Mouse (Mus musculus): ENCODE measurements around the gene Vps4a. TPM values are rescaled to one million over a fixed set of nuclear protein-coding genes. Genes with fewer than 3 reads are reported as not detected.

Vps4a gene
- 51.6 and 55.6 TPM in 2 replicates for polyA plus RNA-seq (2015; fragmentation: Nextera tagmentation; extraction: Ambion mirVana)

DNA sequence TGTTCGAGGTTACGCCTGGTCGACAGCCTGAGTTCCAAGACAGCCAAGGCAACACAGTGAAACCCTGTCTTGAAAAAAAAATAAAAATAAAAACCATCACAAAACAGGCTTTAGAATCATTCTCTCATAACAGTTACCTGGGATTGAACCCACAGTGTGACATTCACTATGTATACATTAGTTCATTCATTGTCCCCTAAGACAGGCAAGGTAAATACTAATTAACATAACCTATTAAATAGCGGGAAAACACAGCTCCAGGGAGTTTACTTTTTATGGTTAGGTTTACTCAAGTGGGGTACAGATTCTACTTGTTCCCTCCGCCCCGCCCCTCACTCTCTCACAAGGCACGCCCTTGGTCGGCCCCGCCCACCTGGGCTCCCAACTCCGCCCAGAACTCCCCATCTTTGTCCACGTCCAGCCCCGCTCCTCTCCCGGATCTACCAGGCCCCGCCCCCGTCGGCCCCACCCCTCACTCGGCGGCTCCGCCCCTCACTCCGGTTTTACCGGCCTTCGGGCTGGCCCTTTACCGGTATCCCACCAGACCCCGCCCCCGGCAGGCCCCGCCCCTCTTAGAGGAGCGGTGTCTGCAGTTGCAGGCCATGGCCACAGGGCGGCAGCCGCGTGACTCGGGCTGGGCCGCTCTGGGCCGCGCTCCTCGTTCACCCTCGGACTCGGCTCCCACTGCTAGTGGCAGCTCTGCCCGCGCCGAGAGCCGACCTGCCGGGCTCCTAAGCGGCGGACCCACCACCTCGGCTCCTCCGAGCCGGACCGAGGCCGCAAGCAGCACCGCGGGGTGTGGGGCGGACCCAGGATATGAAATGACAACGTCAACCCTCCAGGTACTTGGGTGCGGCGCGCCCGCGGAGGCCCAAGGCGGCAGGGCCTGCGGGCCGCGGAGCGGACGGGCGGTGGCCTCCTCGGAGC, at the start of gene Vps4a:
Vps4a (plus strand) TSS at position 573 of the 927 bp plus-strand sequence.

DNA sequence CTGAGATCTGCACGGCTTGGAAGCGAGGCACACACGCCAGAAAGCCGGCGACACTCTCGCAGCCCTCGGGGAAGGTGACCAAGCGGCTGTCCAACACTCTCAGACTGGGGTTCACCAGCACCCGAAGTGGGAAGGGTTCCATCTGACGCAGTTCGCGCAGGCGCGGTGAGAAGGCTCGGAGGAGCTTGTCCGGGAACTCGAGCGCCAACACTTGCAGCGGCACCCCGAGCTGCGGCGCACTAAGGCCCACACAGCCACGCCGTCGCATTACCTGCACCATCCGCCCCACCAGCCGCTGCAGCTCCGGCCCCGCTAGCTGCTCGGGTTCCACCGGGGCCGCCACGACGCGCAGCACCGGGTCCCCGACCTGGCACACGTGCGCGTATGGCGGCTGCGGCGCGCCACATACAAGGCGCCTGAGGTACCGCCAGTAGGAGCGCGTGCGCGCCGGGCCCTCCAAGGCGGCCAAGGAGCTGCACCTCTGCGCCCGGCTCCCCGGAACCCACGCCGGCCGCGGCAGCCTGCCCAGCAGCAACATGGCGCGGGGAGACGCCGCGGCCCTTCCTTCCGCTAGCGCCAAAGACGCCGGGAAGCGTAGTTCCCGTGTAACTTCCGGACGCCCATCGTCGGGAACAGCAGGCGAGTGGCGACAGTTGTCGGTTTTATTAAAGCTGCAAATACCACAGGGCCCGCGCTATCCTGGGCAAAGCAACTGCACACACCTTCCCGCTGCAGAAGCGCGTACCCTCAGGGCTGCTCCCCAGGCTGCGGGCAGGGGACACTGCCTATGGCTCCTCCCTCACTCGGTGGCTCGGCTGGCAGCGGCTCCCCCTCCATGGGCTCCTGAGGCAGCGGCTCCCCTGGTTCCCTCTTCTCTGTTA, 17.3 kb downstream of the Vps4a start, which contains the start of gene Pdf:
Pdf (minus strand) TSS at position 554 of the 881 bp plus-strand sequence.

GRCm38 (mm10) chr8:107056076-107056972, 25.3 kb downstream of the Vps4a start, which contains the start of the genes Cog8 and Nip7:
TSS of gene Cog8 (minus strand) at chr8:107056689.
TSS of gene Nip7 (plus strand) at chr8:107056877.

DNA sequence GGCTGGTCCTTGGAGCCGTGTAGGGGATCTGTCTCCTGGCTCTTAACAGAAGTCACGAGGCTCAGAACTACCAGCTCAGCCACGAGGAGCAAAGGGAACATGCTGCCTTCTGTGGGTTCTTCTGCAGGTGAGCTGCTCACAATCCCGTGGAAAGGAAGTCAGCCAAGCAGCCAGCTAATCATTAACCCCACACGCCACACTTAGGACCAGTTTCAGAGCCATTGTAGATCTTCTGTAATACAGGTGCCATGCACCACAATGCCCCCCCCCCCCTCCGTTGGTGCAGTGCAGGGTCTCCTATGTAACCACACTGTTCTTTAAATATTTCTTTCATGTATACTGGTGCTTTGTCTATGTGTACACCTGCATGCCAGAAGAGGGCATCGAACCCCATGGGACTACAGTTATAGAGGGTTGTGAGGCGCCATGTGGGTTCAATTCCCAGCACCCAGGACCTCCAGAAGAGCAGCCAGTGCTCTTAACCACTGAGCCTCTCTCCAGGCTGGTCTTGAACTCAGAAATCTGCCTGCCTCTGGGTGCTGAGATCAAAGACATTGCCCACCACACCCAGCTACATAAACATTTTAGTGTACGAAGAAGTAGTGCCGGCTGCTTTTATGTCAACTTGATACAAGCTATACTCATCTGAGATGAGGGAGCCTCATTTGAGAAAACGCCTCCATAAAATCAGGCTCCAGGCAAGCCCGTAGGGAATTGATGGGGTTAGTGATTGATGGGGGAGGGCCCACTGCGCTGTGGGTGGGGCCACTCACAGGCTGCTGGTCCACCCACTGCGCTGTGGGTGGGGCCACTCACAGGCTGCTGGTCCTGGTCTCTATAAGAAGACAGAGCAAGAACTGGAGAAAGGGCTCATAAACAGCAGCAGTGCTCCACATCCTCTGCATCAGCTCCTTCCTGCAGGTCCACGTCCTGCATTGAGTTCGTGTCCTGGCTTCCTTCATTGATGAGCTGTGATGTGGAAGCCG, 34.8 kb downstream of the Vps4a start, which contains the start of gene Tmed6:
Tmed6 (minus strand) TSS at position 134 of the 986 bp plus-strand sequence.

Other genes starting within 250 kb of the Vps4a start
- gene Has3, start 161.0 kb upstream of the Vps4a start, polyA plus RNA-seq (2015; fragmentation: Nextera tagmentation; extraction: Ambion mirVana), result 0.05 TPM in 2 replicates
- 24.8 and 25.8 TPM in 2 replicates for gene Utp4, start 137.6 kb upstream of the Vps4a start, polyA plus RNA-seq (2015; fragmentation: Nextera tagmentation; extraction: Ambion mirVana)
- gene Sntb2, start 95.5 kb upstream of the Vps4a start, polyA plus RNA-seq (2015; fragmentation: Nextera tagmentation; extraction: Ambion mirVana), result 15.0 and 15.3 TPM in 2 replicates
- gene Pdf, start 17.4 kb downstream of the Vps4a start, polyA plus RNA-seq (2015; fragmentation: Nextera tagmentation; extraction: Ambion mirVana), result 37.3 and 40.0 TPM in 2 replicates
- 22.5 and 23.6 TPM in 2 replicates for gene Cog8, start 25.5 kb downstream of the Vps4a start, polyA plus RNA-seq (2015; fragmentation: Nextera tagmentation; extraction: Ambion mirVana)
- 37.8 and 42.2 TPM in 2 replicates for gene Nip7, start 25.7 kb downstream of the Vps4a start, polyA plus RNA-seq (2015; fragmentation: Nextera tagmentation; extraction: Ambion mirVana)
- not detected in 2 replicates for gene Tmed6, start 34.4 kb downstream of the Vps4a start, polyA plus RNA-seq (2015; fragmentation: Nextera tagmentation; extraction: Ambion mirVana)
- 9.6 and 10.5 TPM in 2 replicates for gene Terf2, start 65.3 kb downstream of the Vps4a start, polyA plus RNA-seq (2015; fragmentation: Nextera tagmentation; extraction: Ambion mirVana)
- 34.5 and 43.3 TPM in 2 replicates for gene Cyb5b, start 119.4 kb downstream of the Vps4a start, polyA plus RNA-seq (2015; fragmentation: Nextera tagmentation; extraction: Ambion mirVana)

Measured in skeletal muscle tissue, postnatal 0 days (tissue).